Mouse (Mus musculus): ENCODE data around the gene Rab8b.

DNA sequence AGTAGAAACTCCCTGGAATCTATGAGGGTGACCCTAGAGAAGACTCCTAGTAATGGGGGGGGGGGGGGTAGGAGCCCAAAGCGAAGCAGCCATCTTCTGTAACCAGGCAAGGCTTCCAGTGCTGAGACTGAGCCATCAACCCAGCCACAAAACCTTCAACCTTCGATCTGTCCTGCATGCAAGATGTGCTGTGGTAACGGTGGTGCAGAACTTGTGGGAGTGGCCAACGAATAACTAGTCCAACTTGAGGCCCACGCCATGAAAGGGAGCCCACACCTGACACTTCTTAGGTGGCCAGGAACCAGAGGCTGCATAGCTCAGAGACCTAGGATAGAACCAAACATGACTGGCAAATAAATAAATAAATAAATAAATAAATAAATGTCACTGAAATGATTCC is 8.8 kb downstream of the Rab8b start:
- TF ChIP-seq CTCF (IDR thresholded peaks at IDR 0.05; ENCODE audit: control insufficient read depth, insufficient read depth, low read length) (no peak), POLR2A (IDR thresholded peaks at IDR 0.05; ENCODE audit: borderline replicate concordance, control insufficient read depth, low read depth, low read length) (no peak)
